Mouse (Mus musculus): ENCODE results near the gene Spata2. TPM values are rescaled to one million over a fixed set of nuclear protein-coding genes. Genes with fewer than 3 reads are reported as not detected.

Spata2 gene
- total RNA-seq (2021), result 10 to 100 TPM; 15.1 to 15.7 TPM
- long read RNA-seq, experiment 1, partial matches to known transcripts, result 0 of 4 reads
- long read RNA-seq, experiment 1, other reads (novel, unspliced or antisense), result 4 of 4 reads
- long read RNA-seq, experiment 2, partial matches to known transcripts, result 0 of 2 reads
- long read RNA-seq, experiment 2, other reads (novel, unspliced or antisense), result 2 of 2 reads

- DNase-seq, result peak; percentile 91
Observed at GRCm38 (mm10) chr2:167492713-167493636, at the start of gene Spata2. Spata2 (minus strand) TSS chr2:167492887.

GRCm38 (mm10) chr2:167542361-167542760 lies 49.7 kb upstream of the Spata2 start:
- DNase-seq, result no peak

- DNase-seq, result no peak
Observed at GRCm38 (mm10) chr2:167541761-167542160, 49.1 kb upstream of the Spata2 start.

- no peak for DNase-seq
Observed at GRCm38 (mm10) chr2:167541324-167541723, 48.6 kb upstream of the Spata2 start.

GRCm38 (mm10) chr2:167540477-167541110 lies 47.9 kb upstream of the Spata2 start:
- DNase-seq, result no peak

- DNase-seq, result no peak
Observed at GRCm38 (mm10) chr2:167539536-167540476, 47.1 kb upstream of the Spata2 start.

- no peak for DNase-seq
Observed at GRCm38 (mm10) chr2:167538671-167539306, 46.1 kb upstream of the Spata2 start.

- peak; percentile 95 for DNase-seq
Observed at GRCm38 (mm10) chr2:167537476-167538297, 45.0 kb upstream of the Spata2 start, which contains the start of gene Snai1. Snai1 (plus strand) TSS chr2:167538195.

GRCm38 (mm10) chr2:167536320-167536945 lies 43.7 kb upstream of the Spata2 start:
- DNase-seq, result no peak

- DNase-seq, result no peak
Observed at GRCm38 (mm10) chr2:167533880-167534279, 41.2 kb upstream of the Spata2 start.

- DNase-seq, result no peak
Observed at GRCm38 (mm10) chr2:167532131-167532530, 39.4 kb upstream of the Spata2 start.

- no peak for DNase-seq
Observed at GRCm38 (mm10) chr2:167530536-167530935, 37.8 kb upstream of the Spata2 start.

GRCm38 (mm10) chr2:167529935-167530513 lies 37.3 kb upstream of the Spata2 start:
- DNase-seq, result no peak

GRCm38 (mm10) chr2:167528278-167528677 lies 35.6 kb upstream of the Spata2 start:
- no peak for DNase-seq

GRCm38 (mm10) chr2:167519606-167520252 lies 27.0 kb upstream of the Spata2 start:
- DNase-seq, result no peak

GRCm38 (mm10) chr2:167515688-167516087 lies 23.0 kb upstream of the Spata2 start:
- DNase-seq, result peak; percentile 28

- DNase-seq, result no peak
Observed at GRCm38 (mm10) chr2:167514641-167515040, 22.0 kb upstream of the Spata2 start.

GRCm38 (mm10) chr2:167512970-167513369 lies 20.3 kb upstream of the Spata2 start:
- no peak for DNase-seq

- no peak for DNase-seq
Observed at GRCm38 (mm10) chr2:167512365-167512764, 19.7 kb upstream of the Spata2 start.

Data from gastrocnemius, postnatal 25 days (tissue).